Mouse (Mus musculus) liver, embryonic 11.5 days (tissue): Measurements from ENCODE around the gene Pip5k1c. TPM values are rescaled to one million over a fixed set of nuclear protein-coding genes. Genes with fewer than 3 reads are reported as not detected.
A peak's percentile ranks its signal among the peaks of the same experiment; 100 is the strongest.

Source experiments
- ATAC-seq: fragments of 200-750 bp; cut with Nextera tagmentation; replicated peaks from 2 replicates; pipeline ENCODE4 v1.8.0; 2017; ENCODE audit warnings: moderate number of reproducible peaks, mild to moderate bottlenecking, moderate TSS enrichment, moderate library complexity; ENCODE audit not compliant: low FRiP score
- DNase-seq: peaks from one replicate; pipeline ENCODE4 v3.0.0-alpha.2; 2017; ENCODE audit warnings: low spot score
- H3K27ac ChIP-seq: fragments of 300-500 bp; sonication (generic); 2 replicates; pipeline ENCODE4 v1.5.1; 2014; ENCODE audit warnings: mild to moderate bottlenecking, low read depth, low read length, control low read depth
- H3K27me3 ChIP-seq: fragments of 300-500 bp; sonication (generic); replicated peaks from 2 replicates; pipeline ENCODE4 v1.6.1; 2014; ENCODE audit warnings: low read length, mixed read lengths; ENCODE audit not compliant: control insufficient read depth, insufficient read depth
- H3K36me3 ChIP-seq: fragments of 300-500 bp; sonication (generic); 2 replicates; pipeline ENCODE4 v1.6.1; 2014; ENCODE audit warnings: mild to moderate bottlenecking, low read length, moderate library complexity, mixed read lengths; ENCODE audit not compliant: control insufficient read depth, insufficient read depth
- H3K4me1 ChIP-seq: fragments of 300-500 bp; sonication (generic); replicated peaks from 2 replicates; pipeline ENCODE4 v1.6.1; 2014; ENCODE audit warnings: low read length, mixed read lengths; ENCODE audit not compliant: control insufficient read depth, insufficient read depth
- H3K4me2 ChIP-seq: fragments of 300-500 bp; sonication (generic); 2 replicates; pipeline ENCODE4 v1.6.1; 2014; ENCODE audit warnings: mild to moderate bottlenecking, control low read depth, moderate library complexity
- H3K4me3 ChIP-seq: fragments of 300-500 bp; sonication (generic); 2 replicates; pipeline ENCODE4 v1.5.1; 2014; ENCODE audit warnings: low read depth, low read length, control low read depth
- H3K9ac ChIP-seq: fragments of 300-500 bp; sonication (generic); 2 replicates; pipeline ENCODE4 v1.6.1; 2014; ENCODE audit warnings: low read depth, low read length, control low read depth
- H3K9me3 ChIP-seq: fragments of 300-500 bp; sonication (generic); 2 replicates; pipeline ENCODE4 v1.6.1; 2016; ENCODE audit warnings: low read length, inconsistent platforms, mixed read lengths; ENCODE audit not compliant: control insufficient read depth
- WGBS: fragments of 180-500 bp; shearing (Covaris S2); extraction: QIAGEN DNeasy Blood & Tissue Kit; methylation state at CpG from one replicate; pipeline ENCODE4 v1.1.7; 2014; 5-methylcytosine and 5-hydroxymethylcytosine counted together
- polyA plus RNA-seq: library from polyadenylated mRNA; unstranded; fragments of >200 nt; fragmentation: Nextera tagmentation; extraction: Ambion mirVana; gene quantifications from 2 replicates; pipeline ENCODE4 v1.2.1, GENCODE M21; 2014

The Pip5k1c gene
- 40.0 and 42.5 TPM in 2 replicates for polyA plus RNA-seq

DNA sequence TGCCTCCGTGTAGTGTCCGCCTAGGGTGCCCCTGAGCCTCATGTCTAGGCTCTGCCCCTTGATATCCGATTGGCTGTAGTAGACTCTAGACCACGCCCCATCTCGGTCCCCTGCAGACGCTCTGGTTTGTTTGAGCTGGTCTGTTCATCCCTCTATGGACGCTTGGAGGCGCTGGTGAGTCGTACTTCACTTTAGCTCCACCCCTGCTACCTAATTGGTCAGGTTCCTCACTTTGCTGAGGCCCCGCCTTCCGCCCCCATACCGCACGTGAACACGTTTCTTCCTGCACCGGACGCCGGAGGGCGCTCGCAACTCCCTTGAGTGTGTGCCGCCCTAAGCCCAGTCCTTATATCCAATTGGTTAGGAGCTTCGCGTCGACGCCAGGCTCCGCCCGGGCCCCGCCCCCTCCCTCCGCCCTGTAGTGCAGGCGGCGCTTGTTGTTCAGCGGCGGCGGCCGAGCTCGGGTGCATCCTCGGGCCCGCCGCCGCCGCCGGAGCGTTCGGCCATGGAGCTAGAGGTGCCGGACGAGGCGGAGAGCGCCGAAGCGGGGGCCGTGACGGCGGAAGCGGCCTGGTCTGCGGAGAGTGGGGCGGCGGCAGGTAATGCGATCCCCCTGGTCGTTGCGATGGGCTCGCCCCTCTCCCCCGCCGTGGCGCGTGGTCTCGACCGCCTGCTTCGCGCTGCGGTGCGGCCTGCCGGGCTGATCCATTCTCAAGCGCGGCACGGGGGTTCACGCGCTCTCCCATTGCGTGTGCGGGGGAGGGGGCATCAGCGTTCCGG is at the start of gene Pip5k1c:
Gene Pip5k1c (plus strand): TSS at position 410 of the 780 bp plus-strand sequence.
- DNase-seq, result peak; percentile 99
- H3K9me3 ChIP-seq, result no peaks in the 10 kb centered on the region
- WGBS, result under 1% methylated on average over 76 of the region's 80 CpGs
- peaks cover 53% of the 10 kb centered on the region for H3K4me1 ChIP-seq
- peaks cover 13% of the 10 kb centered on the region for H3K27me3 ChIP-seq
- H3K4me3 ChIP-seq, result peak within 1 kb of the TSS; percentile 72
- peak within 1 kb of the TSS; percentile 83 for H3K27ac ChIP-seq
- H3K9ac ChIP-seq, result peak within 1 kb of the TSS; percentile 87
- H3K4me2 ChIP-seq, result peak within 1 kb of the TSS; percentile 95
- ATAC-seq, result peak; percentile 92
- H3K36me3 ChIP-seq, result 0 out of 2 replicates have a peak, but pooled peaks cover 2% of the 10 kb centered on the region

DNA sequence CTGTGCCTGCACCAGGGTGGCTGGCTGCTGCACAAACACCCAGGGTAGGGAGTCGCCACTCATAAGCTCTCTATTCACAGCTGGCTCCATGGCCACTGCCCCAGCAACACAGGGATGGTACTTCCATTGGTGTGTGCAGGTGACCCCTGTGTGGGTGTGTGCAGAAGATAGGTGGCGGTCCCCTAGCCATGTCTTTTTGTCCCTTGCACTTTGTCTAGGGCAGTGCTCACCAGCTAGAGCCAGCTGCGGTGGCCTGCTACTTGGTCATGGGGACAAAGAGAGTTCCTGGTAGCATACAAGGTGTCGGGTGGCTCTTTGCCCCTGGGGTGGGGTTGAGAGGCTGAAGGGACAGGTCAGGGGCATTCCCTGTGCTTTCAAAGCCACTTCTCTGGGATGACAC is 48.6 kb upstream of the Pip5k1c start:
- Histone ChIP-seq H3K9me3 (no peaks in the 10 kb centered on the region), H3K27me3 (peaks cover 59% of the 10 kb centered on the region), H3K9ac (no peak overlapping the region), H3K4me3 (no peak overlapping the region), H3K4me1 (0 out of 2 replicates have a peak, but pooled peaks cover 1% of the 10 kb centered on the region), H3K36me3 (no peaks in the 10 kb centered on the region), H3K4me2 (no peak overlapping the region), H3K27ac (no peak overlapping the region)
- no peak for DNase-seq
- WGBS, result 68% methylated on average over 4 of the region's 4 CpGs
- no peak for ATAC-seq

DNA sequence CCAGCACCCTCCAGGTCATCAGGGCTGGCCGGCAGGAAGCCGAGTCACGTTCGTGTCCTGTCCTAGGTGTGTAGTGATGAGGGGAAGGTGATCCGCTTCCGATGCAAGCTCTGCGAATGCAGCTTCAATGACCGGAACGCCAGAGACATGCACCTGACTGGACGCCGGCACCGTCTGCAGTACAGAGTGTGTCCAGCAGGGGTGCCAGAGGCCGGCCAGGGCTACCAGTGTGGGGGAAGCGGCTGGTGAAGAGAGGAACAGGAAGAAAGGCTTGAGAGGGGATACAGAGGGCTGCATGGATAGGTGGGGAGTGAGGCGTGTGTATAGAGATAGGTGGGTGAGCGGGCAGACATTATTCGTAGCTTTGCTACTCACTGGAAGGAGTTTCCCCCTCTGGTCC is 48.2 kb upstream of the Pip5k1c start:
- no peak overlapping the region for H3K27ac ChIP-seq
- WGBS, result 8% methylated on average over 17 of the region's 17 CpGs
- H3K9ac ChIP-seq, result no peak overlapping the region
- H3K4me1 ChIP-seq, result 0 out of 2 replicates have a peak, but pooled peaks cover 6% of the 10 kb centered on the region
- ATAC-seq, result peak; percentile 57; the same call in 1 of the 2 replicates
- H3K9me3 ChIP-seq, result no peaks in the 10 kb centered on the region
- no peaks in the 10 kb centered on the region for H3K36me3 ChIP-seq
- H3K27me3 ChIP-seq, result peaks cover 54% of the 10 kb centered on the region
- no peak overlapping the region for H3K4me3 ChIP-seq
- no peak overlapping the region for H3K4me2 ChIP-seq
- DNase-seq, result peak; percentile 84

DNA sequence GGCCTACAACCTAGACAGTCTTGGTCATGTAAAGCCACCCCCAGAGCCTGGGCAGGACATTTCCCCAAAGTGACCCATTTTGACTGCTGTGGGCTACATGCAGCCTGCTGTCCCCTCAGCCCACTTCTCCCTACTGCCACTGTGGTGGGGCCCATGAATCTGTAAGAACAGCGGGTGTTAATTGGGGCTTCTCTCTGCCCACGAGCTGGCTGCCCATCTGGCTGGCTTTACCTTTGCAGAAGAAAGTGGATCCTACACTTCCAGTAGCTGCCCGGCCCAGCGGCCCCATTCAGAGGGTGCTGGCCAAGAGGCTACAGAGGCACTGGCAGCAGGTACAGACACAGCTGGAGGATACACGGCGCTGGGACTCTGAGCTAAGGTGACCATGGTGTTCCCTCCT is 47.6 kb upstream of the Pip5k1c start:
- H3K4me1 ChIP-seq, result 0 out of 2 replicates have a peak, but pooled peaks cover 6% of the 10 kb centered on the region
- no peak overlapping the region for H3K4me3 ChIP-seq
- H3K27ac ChIP-seq, result no peak overlapping the region
- DNase-seq (no peak), ATAC-seq (no peak)
- 83% methylated on average over 6 of the region's 6 CpGs for WGBS
- no peak overlapping the region for H3K9ac ChIP-seq
- no peak overlapping the region for H3K4me2 ChIP-seq
- no peaks in the 10 kb centered on the region for H3K36me3 ChIP-seq
- peaks cover 48% of the 10 kb centered on the region for H3K27me3 ChIP-seq
- H3K9me3 ChIP-seq, result no peaks in the 10 kb centered on the region

DNA sequence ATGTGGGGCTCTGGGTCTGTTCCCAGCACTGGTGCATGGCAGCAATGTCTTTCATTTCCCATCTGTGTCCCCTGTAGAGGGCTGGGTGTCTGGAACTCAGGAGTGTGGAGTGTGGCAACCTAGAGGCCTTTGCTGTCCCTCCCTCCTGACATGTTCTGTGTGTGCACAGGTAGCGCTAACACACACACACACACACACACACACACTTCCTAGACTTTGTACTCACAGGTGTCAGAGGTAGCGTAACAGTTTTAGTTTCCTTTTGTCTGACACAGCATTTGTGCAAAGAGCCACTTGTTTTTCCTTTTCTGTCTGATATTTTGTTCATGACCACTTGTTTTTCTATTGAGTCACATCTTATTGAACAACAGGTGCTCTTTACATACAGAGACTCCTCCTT is 45.0 kb upstream of the Pip5k1c start:
- Histone ChIP-seq H3K9ac (no peak overlapping the region), H3K36me3 (no peaks in the 10 kb centered on the region), H3K27ac (no peak overlapping the region), H3K4me3 (no peak overlapping the region), H3K4me1 (0 out of 2 replicates have a peak, but pooled peaks cover 6% of the 10 kb centered on the region), H3K4me2 (no peak overlapping the region), H3K9me3 (no peaks in the 10 kb centered on the region), H3K27me3 (peaks cover 48% of the 10 kb centered on the region)
- DNase-seq (no peak), ATAC-seq (no peak)
- WGBS, result 98% methylated on average over 2 of the region's 2 CpGs

DNA sequence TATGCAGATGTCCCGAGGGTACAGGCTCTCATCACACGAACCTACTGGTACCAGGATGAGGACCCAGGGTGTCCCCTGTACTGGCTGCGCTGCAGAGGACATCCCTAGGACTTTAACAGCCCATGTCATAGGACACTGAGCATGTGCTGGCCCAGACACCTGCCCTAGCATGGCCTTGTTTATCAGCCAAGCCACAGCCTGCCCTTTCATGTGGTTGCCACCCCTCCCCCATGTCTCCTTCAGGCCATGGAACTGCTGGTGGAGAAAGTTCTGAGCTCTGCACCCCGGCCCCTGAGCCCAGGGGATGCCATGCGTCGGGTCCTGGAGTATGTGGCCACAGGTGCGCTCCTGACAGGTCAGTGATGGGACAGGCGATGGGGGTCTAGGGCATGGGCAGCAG is 43.3 kb upstream of the Pip5k1c start:
- no peaks in the 10 kb centered on the region for H3K36me3 ChIP-seq
- no peak overlapping the region for H3K4me3 ChIP-seq
- no peak overlapping the region for H3K9ac ChIP-seq
- 0 out of 2 replicates have a peak, but pooled peaks cover 6% of the 10 kb centered on the region for H3K4me1 ChIP-seq
- DNase-seq, result no peak
- H3K27me3 ChIP-seq, result peaks cover 54% of the 10 kb centered on the region
- no peak overlapping the region for H3K4me2 ChIP-seq
- no peak; the same call in 1 of the 2 replicates for ATAC-seq
- WGBS, result 69% methylated on average over 8 of the region's 8 CpGs
- H3K27ac ChIP-seq, result no peak overlapping the region
- no peaks in the 10 kb centered on the region for H3K9me3 ChIP-seq

DNA sequence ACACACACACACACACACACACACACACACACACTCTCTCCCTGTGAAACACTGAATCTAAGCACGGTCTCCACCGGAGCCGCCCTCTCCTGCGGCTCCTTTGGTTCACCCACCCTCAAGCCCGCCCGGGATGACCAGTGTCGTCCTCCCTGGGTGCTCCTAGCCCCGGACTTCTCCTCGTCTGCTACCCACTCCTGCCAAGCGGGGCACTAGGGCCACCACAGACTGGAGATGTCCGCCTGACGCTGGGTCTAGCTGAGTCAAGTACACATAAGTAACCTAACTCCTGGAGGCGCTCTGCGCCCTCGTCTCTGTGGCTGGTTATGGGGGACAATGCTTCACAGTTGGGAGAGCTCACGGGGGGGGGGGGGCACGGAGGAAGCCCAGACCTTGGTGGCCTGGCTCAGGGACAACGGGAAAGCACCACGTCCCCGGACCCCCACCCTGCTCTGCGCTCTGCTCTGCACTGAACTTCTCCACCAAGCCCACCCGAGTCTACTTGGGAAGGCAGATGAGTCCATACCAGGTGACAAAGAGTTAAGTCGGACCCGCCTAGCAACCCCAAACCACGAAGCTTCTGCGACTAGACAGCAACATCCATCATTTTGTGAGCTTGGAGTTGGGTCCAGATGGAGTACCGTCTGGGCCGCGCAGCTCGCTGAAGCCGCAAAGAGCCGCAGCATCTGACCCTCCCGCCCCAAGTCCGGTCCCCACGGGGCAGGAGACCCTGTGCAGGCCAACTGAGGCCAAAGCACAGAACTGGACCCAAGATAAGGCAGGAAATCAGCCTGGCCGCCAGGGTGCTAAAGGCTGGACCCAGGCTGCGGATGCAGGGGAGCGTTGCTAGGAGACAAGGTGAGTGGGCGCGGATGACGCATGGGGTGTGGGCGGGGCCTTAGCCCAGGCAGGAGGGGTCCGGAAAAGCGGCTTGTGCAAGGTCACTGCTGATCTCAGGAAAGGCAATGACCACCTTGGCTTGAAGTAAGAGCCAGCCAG is 40.0 kb upstream of the Pip5k1c start, which contains the start of gene Matk:
Gene Matk (plus strand): TSS at position 512 of the 996 bp plus-strand sequence.
- no peak within 1 kb of the TSS for H3K9ac ChIP-seq
- no peak within 1 kb of the TSS for H3K4me2 ChIP-seq
- no peak for DNase-seq
- peaks cover 66% of the 10 kb centered on the region for H3K27me3 ChIP-seq
- ATAC-seq, result no peak
- H3K27ac ChIP-seq, result no peak within 1 kb of the TSS
- H3K36me3 ChIP-seq, result no peaks in the 10 kb centered on the region
- no peak within 1 kb of the TSS for H3K4me3 ChIP-seq
- H3K4me1 ChIP-seq, result peaks cover 12% of the 10 kb centered on the region
- no peaks in the 10 kb centered on the region for H3K9me3 ChIP-seq
- 17% methylated on average over 44 of the region's 44 CpGs for WGBS

DNA sequence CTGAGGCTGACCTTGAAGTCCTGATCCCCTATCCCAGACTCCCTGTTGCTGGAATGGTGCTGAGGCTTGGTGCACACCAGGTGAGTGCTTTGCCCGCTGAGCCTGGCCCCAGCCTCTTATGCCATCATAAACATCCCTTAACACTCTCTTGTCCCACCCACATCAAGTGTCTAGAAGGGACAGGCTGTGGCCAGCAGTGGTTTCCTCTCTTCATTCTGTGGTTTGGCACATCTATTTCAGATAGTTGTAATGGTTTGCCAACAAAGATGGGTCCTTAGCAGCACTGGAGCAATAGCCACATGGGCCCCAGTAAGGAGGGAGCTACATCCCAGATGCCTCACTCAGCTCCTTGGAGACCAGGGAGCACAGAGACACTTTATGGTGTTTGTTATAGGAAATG is 37.9 kb upstream of the Pip5k1c start:
- no peak overlapping the region for H3K4me2 ChIP-seq
- no peaks in the 10 kb centered on the region for H3K36me3 ChIP-seq
- DNase-seq (no peak), ATAC-seq (no peak)
- H3K27me3 ChIP-seq, result peaks cover 87% of the 10 kb centered on the region
- H3K9ac ChIP-seq, result no peak overlapping the region
- WGBS, result 34% methylated on average over 1 of the region's 1 CpGs
- H3K27ac ChIP-seq, result no peak overlapping the region
- H3K9me3 ChIP-seq, result no peaks in the 10 kb centered on the region
- H3K4me1 ChIP-seq, result peaks cover 10% of the 10 kb centered on the region
- no peak overlapping the region for H3K4me3 ChIP-seq
